Mouse (Mus musculus): ENCODE results near the gene Fahd1. TPM values are rescaled to one million over a fixed set of nuclear protein-coding genes. Genes with fewer than 3 reads are reported as not detected.
A peak's percentile ranks its signal among the peaks of the same experiment; 100 is the strongest.

Fahd1 gene
- polyA plus RNA-seq, 1 experiment from 2014 or later = 52.1 TPM

DNA sequence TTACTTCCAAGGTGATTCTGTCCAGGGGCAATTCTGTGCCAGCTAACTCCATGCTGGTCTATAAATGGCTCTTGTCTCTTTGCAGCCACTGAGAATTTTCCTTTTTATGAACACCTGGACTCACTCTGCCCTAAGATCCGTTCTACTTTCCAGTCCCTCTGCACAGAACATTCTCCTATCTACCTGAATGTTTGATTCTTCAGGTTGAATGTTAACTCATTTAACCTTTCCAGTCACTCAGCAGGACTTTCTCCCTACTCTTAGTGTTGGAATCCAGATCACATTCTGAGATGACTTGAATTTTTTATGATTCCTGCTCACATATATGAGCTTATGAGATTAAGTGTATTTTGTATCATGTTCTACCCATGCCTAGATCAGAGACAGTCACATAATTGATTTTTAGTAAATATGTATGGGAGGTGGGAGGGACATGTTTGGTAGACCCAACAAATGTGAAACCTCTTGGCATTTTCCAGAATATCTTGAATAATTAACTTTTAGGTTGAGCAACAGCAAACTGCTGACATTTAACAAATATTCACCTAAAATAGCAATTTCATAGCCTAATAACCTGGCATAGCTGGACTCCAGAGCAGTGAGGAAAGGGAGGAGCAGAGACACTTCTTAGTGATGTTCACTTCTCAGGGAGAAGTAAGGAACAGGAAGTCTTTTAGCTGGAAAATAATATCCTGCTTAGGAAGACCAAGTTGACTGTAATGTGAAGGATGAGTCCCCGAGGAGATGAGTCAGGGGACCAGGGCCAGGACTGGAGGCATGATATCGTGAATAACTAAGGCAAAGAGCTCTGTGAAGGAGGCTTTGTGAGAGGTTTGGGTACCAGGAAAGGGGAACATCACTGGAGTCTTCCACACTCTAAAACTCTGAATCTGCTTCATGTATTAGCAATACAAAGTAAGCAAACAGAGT is 28.5 kb downstream of the Fahd1 start:
- 48% methylated on average over 3 of the region's 3 CpGs for WGBS
- Histone ChIP-seq H3K36me3 (ENCODE audit: insufficient read depth, low read length) (no peaks in the 10 kb centered on the region), H3K27me3 (ENCODE audit: insufficient read depth, low read length) (no peaks in the 10 kb centered on the region; the same call in 1 of the 2 replicates), H3K9me3 (ENCODE audit: low read length) (no peaks in the 10 kb centered on the region), H3K27ac (ENCODE audit: low read length) (no peak overlapping the region), H3K4me2 (replicated peaks; ENCODE audit: low read depth, low read length) (no peak overlapping the region), H3K9ac (replicated peaks; ENCODE audit: low read length) (no peak overlapping the region), H3K4me1 (ENCODE audit: insufficient read depth, low read length) (no peaks in the 10 kb centered on the region), H3K4me3 (ENCODE audit: low read length) (no peak overlapping the region)
- ATAC-seq (ENCODE audit: low FRiP score, low TSS enrichment) = no peak

DNA sequence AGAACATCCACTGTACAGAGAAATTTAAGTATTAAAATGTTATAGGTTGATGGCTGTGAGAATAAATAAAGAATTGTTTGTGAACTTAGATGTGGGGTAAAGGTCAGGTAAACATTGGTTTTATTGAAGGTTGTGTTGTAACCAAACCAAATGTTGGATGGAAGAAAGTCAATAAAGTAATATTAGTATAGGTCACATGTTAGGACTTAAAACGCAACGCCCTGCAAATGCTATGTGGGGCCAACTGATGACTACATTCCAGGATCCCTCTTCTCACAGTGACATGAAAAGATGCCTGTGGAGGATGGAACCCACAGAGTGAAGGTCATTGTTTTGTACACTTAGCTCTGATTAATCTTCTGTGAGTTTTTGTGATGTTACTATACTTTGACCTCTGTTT is 30.7 kb downstream of the Fahd1 start:
- Histone ChIP-seq H3K9ac (replicated peaks; ENCODE audit: low read length) (no peak overlapping the region), H3K27me3 (ENCODE audit: insufficient read depth, low read length) (no peaks in the 10 kb centered on the region), H3K36me3 (ENCODE audit: insufficient read depth, low read length) (no peaks in the 10 kb centered on the region), H3K4me2 (replicated peaks; ENCODE audit: low read depth, low read length) (no peak overlapping the region), H3K27ac (ENCODE audit: low read length) (no peak overlapping the region), H3K4me3 (ENCODE audit: low read length) (no peak overlapping the region), H3K9me3 (ENCODE audit: low read length) (no peaks in the 10 kb centered on the region), H3K4me1 (ENCODE audit: insufficient read depth, low read length) (no peaks in the 10 kb centered on the region)
- no peak for ATAC-seq (ENCODE audit: low FRiP score, low TSS enrichment)
- WGBS = 65% methylated on average over 2 of the region's 2 CpGs

DNA sequence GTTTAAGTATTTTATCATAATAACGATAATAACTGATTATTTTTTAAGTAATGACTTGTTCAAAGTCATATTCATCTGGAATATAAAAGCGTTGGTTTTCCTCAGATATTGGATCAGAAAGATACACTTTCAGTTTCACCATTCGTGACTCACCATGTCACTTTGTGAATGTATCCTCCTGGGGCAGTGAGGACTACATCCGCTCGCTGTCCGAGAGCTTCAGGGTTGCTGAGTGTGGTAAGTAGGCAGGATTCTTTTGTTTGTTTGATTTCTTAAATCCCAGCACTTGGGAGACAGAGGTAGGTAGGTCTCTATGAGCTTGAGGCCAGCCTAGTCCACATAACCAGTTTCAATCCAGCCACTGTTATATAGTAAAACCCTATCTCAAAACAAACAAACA is 32.0 kb downstream of the Fahd1 start:
- Histone ChIP-seq H3K4me3 (ENCODE audit: low read length) (no peak overlapping the region), H3K36me3 (ENCODE audit: insufficient read depth, low read length) (no peaks in the 10 kb centered on the region), H3K27me3 (ENCODE audit: insufficient read depth, low read length) (no peaks in the 10 kb centered on the region), H3K27ac (ENCODE audit: low read length) (no peak overlapping the region), H3K4me2 (replicated peaks; ENCODE audit: low read depth, low read length) (no peak overlapping the region), H3K9me3 (ENCODE audit: low read length) (no peaks in the 10 kb centered on the region), H3K4me1 (ENCODE audit: insufficient read depth, low read length) (no peaks in the 10 kb centered on the region), H3K9ac (replicated peaks; ENCODE audit: low read length) (no peak overlapping the region)
- ATAC-seq (ENCODE audit: low FRiP score, low TSS enrichment) = no peak
- WGBS = 56% methylated on average over 6 of the region's 6 CpGs

GRCm38 (mm10) chr17:24817503-24817902 is 32.7 kb downstream of the Fahd1 start:
- WGBS = 34% methylated on average over 1 of the region's 1 CpGs
- Histone ChIP-seq H3K4me1 (ENCODE audit: insufficient read depth, low read length) (no peaks in the 10 kb centered on the region), H3K27ac (ENCODE audit: low read length) (no peak overlapping the region), H3K9me3 (ENCODE audit: low read length) (no peaks in the 10 kb centered on the region), H3K27me3 (ENCODE audit: insufficient read depth, low read length) (no peaks in the 10 kb centered on the region), H3K36me3 (ENCODE audit: insufficient read depth, low read length) (no peaks in the 10 kb centered on the region), H3K4me3 (ENCODE audit: low read length) (no peak overlapping the region), H3K4me2 (replicated peaks; ENCODE audit: low read depth, low read length) (no peak overlapping the region), H3K9ac (replicated peaks; ENCODE audit: low read length) (no peak overlapping the region)
- no peak for ATAC-seq (ENCODE audit: low FRiP score, low TSS enrichment)

DNA sequence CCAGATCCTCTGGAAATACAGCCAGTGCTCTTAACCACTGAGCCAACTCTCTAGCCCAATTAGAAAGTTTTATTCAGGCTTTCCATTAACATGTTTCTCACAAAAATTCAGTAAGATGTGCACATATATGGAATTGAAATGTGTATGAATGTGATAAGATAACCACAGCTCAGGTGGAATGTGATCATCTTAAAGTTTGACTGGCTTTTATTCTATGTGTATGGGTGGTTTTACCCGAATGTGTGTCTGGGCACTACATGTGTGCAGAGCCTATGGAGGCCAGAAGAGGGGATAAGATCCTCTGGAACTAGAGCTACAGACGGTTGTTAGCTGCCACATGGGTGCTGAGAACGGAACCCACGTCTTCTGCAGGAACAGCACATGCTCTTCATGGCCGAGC is 34.9 kb downstream of the Fahd1 start:
- Histone ChIP-seq H3K36me3 (ENCODE audit: insufficient read depth, low read length) (no peaks in the 10 kb centered on the region), H3K9ac (replicated peaks; ENCODE audit: low read length) (no peak overlapping the region), H3K27ac (ENCODE audit: low read length) (no peak overlapping the region), H3K4me1 (ENCODE audit: insufficient read depth, low read length) (no peaks in the 10 kb centered on the region), H3K4me3 (ENCODE audit: low read length) (no peak overlapping the region), H3K9me3 (ENCODE audit: low read length) (no peaks in the 10 kb centered on the region), H3K4me2 (replicated peaks; ENCODE audit: low read depth, low read length) (no peak overlapping the region), H3K27me3 (ENCODE audit: insufficient read depth, low read length) (no peaks in the 10 kb centered on the region)
- 79% methylated on average over 5 of the region's 5 CpGs for WGBS
- ATAC-seq (ENCODE audit: low FRiP score, low TSS enrichment) = no peak

GRCm38 (mm10) chr17:24812215-24812614 is 37.9 kb downstream of the Fahd1 start:
- WGBS = 48% methylated on average over 2 of the region's 2 CpGs
- ATAC-seq (ENCODE audit: low FRiP score, low TSS enrichment) = no peak
- Histone ChIP-seq H3K27ac (ENCODE audit: low read length) (no peak overlapping the region), H3K36me3 (ENCODE audit: insufficient read depth, low read length) (no peaks in the 10 kb centered on the region), H3K4me2 (replicated peaks; ENCODE audit: low read depth, low read length) (no peak overlapping the region), H3K9me3 (ENCODE audit: low read length) (no peaks in the 10 kb centered on the region), H3K27me3 (ENCODE audit: insufficient read depth, low read length) (no peaks in the 10 kb centered on the region), H3K4me1 (ENCODE audit: insufficient read depth, low read length) (no peaks in the 10 kb centered on the region), H3K4me3 (ENCODE audit: low read length) (no peak overlapping the region), H3K9ac (replicated peaks; ENCODE audit: low read length) (no peak overlapping the region)

DNA sequence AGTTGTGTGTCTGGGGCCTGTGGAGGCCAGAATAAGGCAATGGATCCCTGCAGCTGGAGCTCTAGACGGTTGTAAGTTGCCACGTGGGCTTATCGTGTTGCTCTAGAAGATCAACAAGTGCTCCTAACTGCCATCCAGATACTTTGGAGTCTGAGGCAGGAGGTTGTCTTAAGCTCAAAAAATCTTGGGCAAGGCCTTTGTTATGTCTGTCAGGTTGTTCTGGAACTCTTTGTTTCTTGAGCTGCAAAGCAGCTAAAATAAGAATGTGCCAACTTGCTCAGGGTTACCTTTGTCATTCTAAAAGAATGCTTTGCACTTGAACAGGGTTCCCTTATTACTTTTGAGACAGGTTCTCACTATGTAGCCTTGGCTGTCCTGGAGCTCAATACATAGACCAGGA is 39.0 kb downstream of the Fahd1 start:
- no peak for ATAC-seq (ENCODE audit: low FRiP score, low TSS enrichment)
- Histone ChIP-seq H3K4me3 (ENCODE audit: low read length) (no peak overlapping the region), H3K36me3 (ENCODE audit: insufficient read depth, low read length) (no peaks in the 10 kb centered on the region), H3K9me3 (ENCODE audit: low read length) (no peaks in the 10 kb centered on the region), H3K27me3 (ENCODE audit: insufficient read depth, low read length) (no peaks in the 10 kb centered on the region), H3K4me2 (replicated peaks; ENCODE audit: low read depth, low read length) (no peak overlapping the region), H3K9ac (replicated peaks; ENCODE audit: low read length) (no peak overlapping the region), H3K27ac (ENCODE audit: low read length) (no peak overlapping the region), H3K4me1 (ENCODE audit: insufficient read depth, low read length) (no peaks in the 10 kb centered on the region)
- WGBS = 79% methylated on average over 3 of the region's 3 CpGs

DNA sequence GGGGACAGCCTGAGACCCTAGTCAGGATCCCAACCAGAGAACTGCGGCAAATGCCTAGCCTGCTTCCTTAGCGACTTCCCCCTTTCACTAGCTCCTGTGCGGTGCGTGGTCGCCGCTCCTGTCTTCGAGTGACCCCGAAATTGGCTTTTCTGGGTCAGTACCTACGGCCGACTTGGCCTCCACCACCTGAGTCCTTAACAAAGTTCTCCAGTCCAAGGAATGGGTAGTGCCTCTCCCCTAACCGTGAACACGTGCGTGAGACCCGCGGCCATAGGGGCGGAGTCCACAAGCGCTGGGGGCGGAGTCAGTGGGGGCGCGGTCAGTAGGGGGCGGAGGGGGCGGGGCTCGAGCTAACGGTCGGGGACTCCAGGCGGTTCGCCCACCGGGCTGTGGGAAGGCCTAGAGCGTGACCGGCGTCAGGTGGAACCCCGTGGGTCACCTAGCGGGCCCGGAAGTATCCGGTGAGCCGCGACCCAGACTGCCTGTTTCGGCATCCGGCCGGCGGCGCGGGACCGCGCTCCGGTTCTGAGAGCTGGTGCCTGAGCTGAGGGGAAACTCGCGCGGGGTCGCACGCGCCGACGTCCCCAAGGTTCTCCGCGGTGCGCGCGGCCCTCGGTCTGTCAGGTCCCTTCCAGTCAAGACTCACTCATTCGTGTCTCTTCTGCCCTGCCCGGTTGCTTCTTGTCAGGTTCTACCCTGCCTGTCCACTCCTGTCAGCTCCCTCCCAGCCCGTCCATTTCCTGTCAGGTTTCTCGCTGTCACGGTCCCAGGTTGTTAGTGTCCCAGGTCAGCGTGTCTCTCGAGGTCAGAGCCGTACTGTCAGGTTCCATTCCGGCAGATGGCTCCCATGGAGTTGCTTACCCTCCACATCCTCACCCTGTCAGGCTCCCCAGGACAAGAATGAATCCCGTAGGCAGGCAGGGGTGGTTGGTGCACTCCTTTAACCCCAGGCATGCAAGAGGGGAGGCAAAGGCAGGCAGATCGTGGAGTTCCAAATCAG is 45.9 kb downstream of the Fahd1 start, which contains the start of gene Meiob:
Gene Meiob (plus strand): TSS at position 338 of the 1,000 bp plus-strand sequence.
- Histone ChIP-seq H3K9me3 (ENCODE audit: low read length) (no peaks in the 10 kb centered on the region), H3K9ac (replicated peaks; ENCODE audit: low read length) (peak within 1 kb of the TSS; percentile 66), H3K36me3 (ENCODE audit: insufficient read depth, low read length) (no peaks in the 10 kb centered on the region), H3K4me3 (ENCODE audit: low read length) (peak within 1 kb of the TSS; percentile 70), H3K4me1 (ENCODE audit: insufficient read depth, low read length) (peaks cover 8% of the 10 kb centered on the region; the same call in 1 of the 2 replicates), H3K27ac (ENCODE audit: low read length) (no peak within 1 kb of the TSS), H3K4me2 (replicated peaks; ENCODE audit: low read depth, low read length) (peak within 1 kb of the TSS; percentile 87), H3K27me3 (ENCODE audit: insufficient read depth, low read length) (peaks cover 9% of the 10 kb centered on the region; the same call in 1 of the 2 replicates)
- WGBS = under 1% methylated on average over 64 of the region's 71 CpGs
- peak; percentile 92 for ATAC-seq (ENCODE audit: low FRiP score, low TSS enrichment)

DNA sequence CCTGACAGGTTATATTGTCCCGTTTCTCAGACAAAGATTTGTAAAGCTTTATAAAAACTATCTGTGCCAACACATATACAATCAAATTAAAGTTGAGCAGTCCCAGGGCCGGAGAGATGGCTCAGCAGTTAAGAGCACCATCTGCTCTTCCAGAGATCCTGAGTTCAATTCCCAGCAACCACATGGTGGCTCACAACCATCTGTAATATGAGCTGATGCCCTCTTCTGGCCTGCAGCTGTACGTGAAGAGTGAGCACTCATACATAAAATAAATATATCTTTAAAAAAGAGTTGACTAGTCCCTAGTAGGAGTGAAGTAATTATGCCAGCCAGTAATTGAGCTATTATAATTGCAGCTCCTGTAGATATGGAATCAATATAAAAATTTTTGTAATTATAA is 49.6 kb downstream of the Fahd1 start:
- 60% methylated on average over 3 of the region's 3 CpGs for WGBS
- H3K27me3 ChIP-seq (ENCODE audit: insufficient read depth, low read length) = peaks cover 9% of the 10 kb centered on the region; the same call in 1 of the 2 replicates
- no peak for ATAC-seq (ENCODE audit: low FRiP score, low TSS enrichment)
- no peak overlapping the region for H3K4me2 ChIP-seq (replicated peaks; ENCODE audit: low read depth, low read length)
- H3K36me3 ChIP-seq (ENCODE audit: insufficient read depth, low read length) = no peaks in the 10 kb centered on the region
- no peak overlapping the region for H3K9ac ChIP-seq (replicated peaks; ENCODE audit: low read length)
- peaks cover 8% of the 10 kb centered on the region; the same call in 1 of the 2 replicates for H3K4me1 ChIP-seq (ENCODE audit: insufficient read depth, low read length)
- H3K9me3 ChIP-seq (ENCODE audit: low read length) = no peaks in the 10 kb centered on the region
- no peak overlapping the region for H3K27ac ChIP-seq (ENCODE audit: low read length)
- H3K4me3 ChIP-seq (ENCODE audit: low read length) = no peak overlapping the region

Data from kidney, embryonic 16.5 days (tissue).